Mouse (Mus musculus) urinary bladder, adult 18-20 months (tissue): ENCODE data around the gene Nr2c2ap.

Experiments used
- DNase-seq, 2 experiments: peaks; one replicate each; pipeline ENCODE4 v3.0.0; 2022; ENCODE audit warnings: low spot score in 2 of 2, mixed read lengths in 2 of 2

The Nr2c2ap gene

DNA sequence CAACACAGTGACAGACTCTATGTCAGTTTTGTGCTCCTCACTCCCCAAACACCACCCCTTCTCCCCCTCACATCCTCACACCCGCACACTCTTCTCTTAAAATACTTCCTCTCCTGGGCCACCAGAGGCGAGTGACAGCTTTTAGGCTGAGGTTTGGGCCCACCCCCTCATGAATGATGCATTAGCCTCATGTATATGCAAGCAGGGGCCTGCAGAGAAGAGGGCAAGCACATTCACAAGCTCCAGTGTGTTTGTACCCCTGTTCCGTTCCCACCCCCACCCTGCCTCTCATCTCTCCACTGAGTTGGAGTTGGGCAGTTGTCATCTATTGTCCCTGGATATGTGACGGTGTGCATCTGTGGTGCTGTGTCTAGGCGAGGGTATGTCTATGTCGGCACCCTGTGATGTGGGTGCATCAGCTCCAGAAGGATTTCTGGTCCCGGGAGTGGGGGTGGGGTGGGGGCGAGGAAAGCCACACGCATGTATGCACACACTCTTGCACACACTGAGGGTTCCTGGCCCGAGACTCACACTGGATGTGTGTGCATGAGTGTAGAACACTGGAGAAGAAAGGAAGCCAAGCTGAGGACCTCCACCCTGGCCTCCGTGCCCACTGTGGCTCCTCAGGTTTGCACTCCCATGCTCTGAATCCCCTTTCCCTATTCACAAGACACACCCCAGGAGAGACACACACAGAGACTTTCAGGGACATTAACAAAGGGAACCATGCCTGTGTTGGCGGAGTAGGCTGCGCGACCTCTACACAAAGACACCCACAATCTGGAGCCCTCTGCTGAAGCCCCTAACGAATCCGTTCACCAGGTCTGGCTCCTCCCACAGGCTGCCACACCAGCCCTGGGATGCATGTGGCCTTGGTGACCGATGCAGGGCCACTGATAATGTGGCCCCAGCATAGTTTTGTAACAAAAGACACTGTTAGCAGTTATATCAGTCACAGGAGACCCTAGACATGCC lies 12.1 kb upstream of the Nr2c2ap start:
- no peak for DNase-seq

DNA sequence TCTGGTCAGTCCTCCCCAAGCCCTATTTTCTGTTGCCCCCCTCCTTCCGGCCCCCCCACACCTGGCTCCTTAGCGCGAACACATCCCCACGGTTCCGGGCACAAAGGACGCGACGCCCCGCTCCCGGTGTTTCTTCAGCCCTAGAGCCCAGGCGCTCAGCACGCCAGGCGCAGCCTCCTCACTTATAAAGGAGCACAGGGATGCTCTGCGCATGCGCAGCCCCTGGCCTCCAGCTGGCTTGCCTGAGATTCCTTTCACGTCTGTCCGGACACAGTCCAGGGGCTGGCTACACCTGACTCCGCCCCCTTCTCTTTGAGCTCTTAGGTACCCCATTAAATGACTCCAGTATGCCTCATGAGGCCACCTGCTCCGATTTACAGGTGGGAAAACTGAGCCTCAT lies 10.5 kb upstream of the Nr2c2ap start, which contains the start of gene Ncan:
Gene Ncan (minus strand): TSS at position 207 of the 400 bp plus-strand sequence.
- DNase-seq, result no peak

DNA sequence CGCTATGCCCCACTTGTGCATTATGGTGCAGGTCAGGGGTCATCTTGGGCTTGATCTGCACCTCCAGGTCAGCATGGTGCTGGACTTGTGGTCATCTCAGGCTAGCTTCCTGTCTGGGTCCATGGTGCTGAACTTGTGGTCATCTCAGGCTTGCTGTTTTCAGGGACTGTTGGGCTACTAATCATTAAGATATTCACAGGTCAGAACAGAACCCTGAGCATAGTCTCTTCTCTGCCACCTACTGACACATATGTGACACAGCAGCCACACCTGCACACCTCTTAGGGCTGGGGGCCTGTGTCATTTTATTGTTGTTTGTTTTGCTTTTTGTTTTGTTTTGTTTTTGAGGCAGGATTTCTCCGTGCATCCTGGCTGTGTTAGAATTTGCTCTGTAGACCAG lies 8.3 kb upstream of the Nr2c2ap start:
- no peak for DNase-seq

DNA sequence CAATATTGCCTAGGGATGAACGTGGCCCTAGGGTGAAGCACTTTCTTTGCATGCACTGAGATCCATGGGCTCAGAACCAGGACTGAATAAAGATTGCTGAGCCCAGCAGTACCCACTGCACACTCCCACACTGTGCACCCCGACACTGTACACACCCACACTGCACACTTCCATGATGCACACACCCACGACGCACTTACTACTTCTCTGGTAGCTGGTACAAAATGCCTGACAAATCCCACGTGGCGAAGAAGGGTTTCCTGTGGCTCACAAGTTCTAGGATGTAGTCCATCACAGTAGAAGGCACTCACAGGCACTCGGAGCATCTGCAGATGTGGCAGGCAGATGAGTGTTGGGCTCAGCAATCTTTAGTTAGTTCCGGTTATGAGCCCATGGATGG lies 6.1 kb upstream of the Nr2c2ap start:
- no peak for DNase-seq

DNA sequence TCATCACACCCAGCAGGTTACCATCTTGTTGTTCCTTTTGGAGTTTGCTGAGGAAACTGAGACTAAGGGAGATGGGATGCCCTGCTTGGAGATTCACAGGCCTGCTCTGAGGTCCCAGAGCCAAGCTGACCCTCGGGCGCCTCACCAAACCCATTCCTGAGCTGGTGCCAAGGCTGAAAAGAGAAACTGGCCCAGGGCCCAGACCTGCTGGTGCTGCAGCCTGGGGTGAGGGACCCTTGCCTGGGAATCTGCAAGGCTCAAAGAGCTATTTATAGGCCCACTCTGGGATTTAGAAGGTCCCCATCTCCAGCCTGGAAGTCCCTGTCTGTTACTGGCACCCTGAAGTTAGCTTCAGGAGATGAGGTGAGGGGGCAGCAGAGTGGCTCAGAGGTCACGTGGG lies 2.7 kb upstream of the Nr2c2ap start:
- no peak for DNase-seq

DNA sequence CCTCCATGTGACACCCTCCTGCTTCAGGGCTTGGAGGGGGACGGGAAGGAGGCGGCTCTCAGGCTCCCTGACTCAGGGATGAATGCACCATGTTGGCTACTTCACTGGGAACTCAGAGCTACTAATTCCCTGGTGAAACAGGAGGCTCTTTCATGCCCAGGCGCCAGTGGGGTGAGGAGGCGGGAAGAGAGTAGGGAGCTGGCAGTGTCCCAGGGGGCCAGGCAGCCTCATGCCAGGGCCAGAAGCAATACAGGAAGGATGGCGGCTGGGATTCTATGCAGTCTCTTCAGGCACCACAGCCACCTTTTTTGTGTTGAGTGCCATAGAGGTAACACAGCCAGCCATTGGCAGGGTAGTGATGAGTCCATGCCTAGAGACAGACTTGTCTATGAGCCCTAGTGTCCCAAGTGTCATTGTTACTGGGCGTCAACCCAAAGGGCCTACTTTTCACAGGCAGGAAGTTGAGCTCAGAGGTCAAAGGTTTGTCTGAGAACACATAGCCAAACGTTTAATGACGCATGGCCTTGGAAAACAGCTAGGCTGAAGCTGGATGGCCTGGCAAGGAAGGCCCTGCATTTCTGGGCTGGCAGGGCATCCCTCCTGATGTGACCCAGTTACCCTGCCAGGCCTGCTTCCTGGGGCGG lies 1.7 kb upstream of the Nr2c2ap start:
- DNase-seq, result no peak

DNA sequence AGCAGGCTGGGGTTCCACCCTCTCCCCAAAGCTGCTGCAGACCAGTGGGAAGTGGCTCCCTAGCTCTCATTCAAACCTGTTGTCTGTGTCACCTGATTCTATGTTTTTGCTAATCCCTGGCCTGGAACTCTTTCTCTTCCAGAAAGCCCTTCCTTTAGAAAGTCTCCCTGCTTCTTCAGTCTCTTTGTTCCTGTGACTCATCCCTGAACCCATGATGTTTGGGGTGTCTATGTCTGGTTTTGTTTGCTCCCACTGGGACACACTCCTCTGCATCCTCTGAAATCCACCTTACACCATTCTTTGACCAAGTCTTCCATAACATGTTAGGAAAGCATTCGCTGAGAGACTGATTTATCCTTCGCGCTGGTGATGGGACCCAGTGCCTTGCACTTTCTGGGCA lies 1.1 kb upstream of the Nr2c2ap start:
- DNase-seq, result no peak

DNA sequence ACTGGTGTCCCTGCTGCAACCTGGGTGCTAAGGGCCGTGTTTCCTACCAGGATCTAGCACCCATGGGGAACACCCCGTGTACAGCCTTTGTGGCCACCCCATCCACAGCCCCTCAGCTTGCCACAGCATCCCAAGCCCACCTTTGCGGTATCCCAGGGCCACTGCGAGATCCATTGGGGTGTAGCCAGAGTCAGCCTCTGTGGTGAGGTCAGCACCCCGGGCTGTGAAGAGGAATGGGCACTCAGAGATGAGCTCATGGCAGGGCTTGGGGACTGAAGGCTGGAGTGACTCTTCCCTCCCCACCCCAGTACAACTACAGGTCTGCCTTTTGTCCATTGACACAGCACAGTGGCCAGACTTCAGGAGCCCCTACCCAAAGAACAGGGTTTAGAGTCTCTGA lies 3.0 kb downstream of the Nr2c2ap start:
- no peak for DNase-seq

DNA sequence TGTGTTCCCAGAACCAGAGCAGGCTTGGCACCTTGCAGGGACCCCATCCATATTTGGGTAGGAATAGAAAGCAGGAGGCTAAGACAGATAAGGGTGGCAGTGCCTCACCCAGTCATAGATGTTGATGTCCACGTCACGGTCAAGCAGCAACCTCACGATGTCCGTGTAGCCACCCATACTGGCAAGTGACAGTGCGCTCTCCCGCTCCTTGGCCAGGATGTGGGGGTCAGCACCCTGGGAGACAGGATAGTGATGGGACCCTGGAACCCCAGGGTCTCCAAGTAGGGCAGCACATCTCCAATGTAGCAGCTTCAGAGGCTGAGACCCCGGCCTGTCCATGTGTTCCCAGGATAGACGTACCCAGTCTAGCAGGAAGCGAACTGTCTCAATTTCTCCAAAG lies 3.8 kb downstream of the Nr2c2ap start:
- DNase-seq, result no peak

DNA sequence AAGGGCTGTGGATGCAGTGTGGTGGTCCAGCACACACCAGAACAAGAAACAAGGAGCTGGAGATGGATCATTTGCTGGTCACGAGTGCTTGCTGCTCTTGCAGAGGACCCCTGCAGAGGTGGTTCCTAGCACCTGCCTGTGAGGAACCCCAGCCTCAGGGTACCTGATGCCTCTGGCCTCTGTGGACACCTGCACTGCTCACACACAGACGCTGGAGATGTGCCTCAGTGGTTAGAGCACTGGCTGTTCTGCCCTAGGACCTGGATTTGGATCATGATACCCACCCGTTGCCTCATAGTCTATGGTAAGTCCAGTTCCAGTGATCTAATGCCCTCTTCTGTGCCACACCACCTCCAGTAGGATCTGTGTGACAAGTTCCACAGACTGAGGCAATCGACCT lies 5.5 kb downstream of the Nr2c2ap start:
- no peak for DNase-seq

DNA sequence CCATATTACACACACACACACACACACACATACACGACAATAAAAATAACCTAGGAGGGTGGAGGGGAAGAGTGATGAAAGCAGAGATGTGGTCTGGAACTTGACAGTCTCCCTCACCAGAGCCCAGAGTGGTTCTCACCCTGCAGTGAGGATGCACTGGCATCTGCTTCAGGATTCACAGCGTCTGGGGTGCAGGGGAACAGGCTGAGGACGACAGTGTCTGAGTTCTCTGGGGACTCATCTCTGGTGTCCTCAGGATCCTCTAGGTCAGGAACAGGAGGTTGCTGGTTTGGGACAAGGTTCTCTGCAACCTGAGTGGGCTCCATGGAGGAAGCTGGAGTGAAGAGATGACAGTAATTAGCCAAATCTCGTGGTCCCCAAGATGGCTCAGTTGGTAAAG lies 6.8 kb downstream of the Nr2c2ap start:
- DNase-seq, result no peak

DNA sequence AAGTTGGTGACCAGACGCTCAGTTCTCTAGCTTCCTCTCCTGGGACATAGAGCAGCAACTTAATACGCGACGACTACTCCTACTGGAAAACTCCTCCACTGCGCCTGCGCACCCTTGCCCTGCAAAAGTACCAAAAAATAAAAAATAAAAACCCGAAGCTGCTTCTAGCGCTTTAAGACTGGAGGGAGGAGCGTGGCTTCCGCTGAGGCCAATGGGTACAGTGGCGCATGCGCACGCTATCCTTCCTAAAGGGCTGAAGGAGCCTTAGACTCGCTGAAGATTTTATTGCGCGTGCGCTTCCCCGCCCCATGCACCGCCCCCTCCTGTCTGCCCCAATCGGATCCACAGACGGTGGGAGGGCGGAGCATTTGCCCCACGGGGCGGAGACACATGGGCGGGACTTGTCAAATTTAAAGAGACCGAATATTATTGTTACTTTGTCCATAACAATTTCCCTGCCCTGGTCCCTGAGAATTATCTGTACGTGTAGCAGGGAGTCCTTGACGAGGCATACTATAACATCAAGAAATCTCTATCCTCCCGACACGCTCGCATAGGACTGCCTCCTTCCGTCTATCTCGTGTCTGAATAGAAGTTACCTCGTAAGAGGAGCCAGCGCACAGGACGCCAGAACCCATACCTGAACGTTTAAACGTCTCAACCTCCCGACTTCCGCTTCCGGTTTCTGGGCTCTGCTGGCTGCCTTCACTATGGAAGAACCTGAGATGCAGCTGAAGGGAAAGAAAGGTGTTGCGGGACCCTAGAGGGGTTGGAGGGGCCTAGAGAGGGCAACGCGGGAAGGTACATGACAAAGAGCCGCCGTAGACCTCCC lies 8.1 kb downstream of the Nr2c2ap start, which contains the start of the genes Rfxank, Borcs8 and Mef2b:
Gene Rfxank (minus strand): TSS at position 129 of the 832 bp plus-strand sequence.
Gene Borcs8 (plus strand): TSS at position 474 of the 832 bp plus-strand sequence.
Gene Mef2b (plus strand): TSS at position 686 of the 832 bp plus-strand sequence.
- DNase-seq, result peak; percentile 97 to 98

DNA sequence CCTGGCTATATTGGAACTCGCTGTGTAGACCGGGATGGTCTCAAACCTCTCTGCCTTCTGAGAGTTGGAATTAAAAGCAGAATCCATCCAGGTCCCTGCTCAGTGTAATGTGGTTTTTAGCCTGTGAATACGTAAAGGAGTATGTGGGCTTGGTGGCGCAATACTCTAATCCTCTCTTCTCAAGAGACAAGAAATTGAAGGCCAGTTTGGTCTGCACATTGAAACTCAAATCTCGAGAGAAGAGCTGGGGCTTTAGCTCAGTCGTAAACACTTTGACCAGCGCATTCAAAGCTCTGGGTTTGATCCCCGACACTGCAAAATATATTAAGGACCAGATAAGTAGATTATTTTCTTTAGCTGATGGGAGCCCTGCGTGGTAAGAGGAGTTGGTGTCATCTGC lies 8.8 kb downstream of the Nr2c2ap start:
- no peak for DNase-seq

DNA sequence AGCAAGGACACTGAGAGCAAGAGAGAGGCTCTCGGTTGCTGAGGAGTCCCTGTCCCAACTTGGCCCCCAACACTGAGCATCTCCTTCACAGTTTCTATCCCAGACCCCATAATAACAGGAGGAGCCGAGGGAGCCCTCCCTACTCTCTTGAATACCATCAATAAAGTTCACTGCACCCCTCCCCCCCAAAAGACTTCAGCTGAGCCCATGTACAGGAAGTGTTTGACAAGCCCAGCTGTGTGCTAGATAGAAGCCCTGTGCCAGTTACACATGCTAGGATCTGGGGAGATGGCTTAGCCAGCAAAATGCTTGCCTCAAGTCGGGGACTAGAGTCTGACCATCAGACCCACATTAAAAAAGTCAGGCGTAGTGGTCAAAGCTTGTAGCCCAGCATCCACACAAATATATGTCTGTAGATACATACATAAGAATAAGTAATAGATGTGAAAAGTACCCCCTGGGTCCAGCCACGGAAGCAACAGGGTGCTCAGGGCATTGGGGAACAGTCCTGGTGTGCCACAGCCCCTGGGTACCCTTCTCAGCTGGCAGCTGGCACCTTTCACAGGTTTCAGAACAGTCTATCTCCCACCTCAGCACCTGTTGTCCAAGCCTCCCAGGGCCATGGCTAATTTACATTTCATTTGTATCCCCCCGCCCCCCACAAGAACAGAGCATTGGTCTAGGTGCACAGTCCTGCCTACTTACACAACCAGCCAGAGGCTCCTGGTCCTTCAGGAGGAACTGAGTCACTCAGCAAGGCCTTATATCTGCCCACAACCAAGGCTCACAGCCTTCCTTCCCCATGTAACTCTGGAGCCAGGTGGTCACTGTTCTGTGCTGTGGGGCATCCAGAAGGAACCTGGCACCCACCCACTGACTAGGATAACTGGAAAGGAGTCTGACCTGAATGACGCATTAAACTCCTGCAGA lies 16.8 kb downstream of the Nr2c2ap start:
- DNase-seq, result no peak

DNA sequence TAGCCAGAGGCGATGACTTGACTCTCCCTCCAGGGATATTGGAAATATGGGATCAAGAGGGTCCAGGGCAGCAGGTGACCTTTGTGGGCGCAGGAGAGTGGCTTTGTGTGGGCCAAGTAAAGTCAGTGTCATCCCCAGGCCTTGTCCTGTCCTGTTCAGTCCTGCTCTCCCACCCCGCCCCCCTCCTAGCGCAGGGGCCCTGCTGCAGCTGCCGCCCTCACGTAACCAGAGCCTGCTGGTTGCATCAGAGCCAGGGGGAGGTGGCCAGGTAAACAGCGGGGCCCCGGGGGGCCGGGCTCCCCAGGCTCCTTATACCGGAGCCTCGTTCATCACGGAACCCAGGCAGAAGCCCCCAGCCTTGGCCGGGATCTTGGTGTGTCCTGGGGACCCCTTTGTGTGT lies 19.0 kb downstream of the Nr2c2ap start:
- DNase-seq, result no peak

DNA sequence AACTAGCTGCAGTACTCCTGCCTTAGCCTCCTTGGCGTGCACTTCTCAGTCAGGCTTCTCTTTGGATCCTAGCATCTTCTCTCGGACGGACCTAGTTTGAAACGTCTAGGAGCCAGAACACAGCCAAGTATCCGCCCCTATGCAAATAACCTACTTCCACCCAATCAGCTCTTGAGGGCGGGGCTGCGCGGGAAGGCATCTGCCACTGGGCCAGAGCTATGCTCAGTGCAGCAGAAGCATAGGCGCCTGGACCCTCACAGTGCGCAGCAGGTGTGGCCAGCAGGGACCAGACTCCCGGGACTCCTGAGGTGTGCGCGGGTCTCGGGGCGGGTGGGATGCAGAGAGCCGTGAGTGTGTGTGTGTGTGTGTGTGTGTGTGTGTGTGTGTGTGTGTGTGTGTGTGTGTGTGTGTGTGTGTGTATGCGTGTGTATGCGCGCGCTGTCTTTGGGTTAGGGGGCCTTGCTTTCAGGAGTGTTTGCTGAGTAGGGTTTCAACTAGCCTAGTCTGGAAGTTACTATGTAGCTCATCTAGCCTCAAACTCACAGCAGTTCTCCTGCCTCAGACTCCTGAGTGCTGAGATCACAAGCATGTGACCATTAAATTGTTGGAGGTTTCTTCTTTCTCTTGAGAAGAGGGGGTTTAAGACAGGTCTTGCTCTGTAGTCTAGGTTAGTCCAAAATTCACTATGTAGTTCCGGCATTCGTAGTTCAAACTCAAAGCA lies 21.6 kb downstream of the Nr2c2ap start:
- DNase-seq, result peak in 1 of 2 experiments; percentile 31

DNA sequence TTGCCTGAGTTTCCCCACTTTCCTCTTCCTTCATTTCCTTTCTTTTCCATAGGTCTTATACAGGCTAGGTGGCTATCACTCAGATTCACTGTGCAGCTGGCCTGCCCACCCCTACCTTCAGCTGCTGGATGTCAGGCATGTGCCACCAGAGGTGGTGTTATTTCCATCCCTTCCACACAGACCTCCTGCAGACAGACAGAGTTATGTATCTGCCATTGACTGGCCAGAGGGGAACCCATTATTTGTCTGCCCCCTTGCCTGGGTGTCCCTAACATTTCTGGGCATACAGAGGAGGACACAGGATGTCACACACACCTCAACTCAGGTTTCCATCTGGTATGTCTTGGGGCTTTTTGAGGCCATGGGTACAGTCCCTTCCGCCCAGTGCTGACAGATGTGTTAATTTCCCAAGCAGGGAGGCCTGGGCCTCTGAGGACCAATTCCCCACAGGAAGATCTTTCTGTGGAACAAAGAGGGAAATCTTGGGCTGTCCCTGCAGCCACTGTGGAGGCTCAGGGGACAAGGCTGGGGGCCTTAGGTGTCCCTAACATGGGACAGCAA lies 26.2 kb downstream of the Nr2c2ap start:
- no peak for DNase-seq

DNA sequence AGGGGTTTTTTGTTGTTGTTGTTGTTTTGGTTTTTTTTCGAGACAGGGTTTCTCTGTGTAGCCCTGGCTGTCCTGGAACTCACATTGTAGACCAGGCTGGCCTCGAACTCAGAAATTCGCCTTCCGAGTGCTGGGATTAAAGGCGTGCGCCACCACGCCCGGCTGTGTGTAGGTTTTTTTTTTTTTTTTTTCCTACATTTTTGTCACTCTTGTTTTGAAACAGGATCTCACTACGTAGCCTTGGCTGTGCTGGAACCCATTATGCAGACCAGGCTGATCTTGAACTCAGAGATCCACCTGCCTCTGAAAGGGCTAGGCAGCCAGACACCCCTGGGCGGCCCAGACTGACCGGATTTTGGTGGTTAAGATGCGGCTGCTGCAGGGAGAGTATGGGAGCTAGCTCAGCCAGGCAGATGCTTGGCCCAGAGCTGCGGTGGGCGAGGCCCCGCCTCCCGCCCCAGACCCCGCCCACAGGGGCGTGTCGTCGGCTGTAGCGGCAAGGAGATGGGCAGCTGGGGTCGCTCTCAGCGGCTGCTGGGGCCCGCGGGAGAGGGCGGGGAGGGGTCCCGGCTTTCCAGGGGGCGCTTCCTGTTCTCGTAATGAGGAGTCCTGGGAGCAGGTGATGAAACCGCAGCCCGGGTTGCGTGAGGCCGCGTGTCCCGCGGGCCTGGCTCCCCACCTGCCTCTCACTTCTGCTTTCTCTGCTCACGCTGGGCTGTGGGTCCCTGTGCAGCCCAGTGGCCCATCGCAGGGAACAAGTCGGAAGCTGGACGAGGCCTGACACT lies 27.1 kb downstream of the Nr2c2ap start:
- DNase-seq, result peak; percentile 28 to 63

DNA sequence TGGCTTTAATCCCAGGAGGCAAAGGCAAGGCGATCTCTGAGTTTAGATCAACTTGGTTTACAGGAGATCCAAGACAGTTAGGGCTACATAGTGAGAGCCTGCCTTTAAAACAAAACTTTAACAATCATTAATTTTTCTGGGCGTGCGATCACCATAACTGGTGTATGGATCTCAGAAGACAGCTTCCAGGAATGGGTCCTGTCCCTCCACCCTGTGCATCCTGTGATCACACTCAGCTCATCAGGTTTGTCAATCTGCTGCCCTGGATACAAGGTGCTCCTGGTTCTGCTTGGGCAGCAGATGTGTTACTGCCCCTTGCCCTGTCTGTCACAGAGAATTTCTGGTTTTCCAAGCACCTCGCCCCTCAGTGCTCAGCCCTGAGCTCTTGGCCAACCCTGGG lies 28.1 kb downstream of the Nr2c2ap start:
- no peak for DNase-seq
